8 mouse cellular contexts compared by ENCODE assay signal in the genomic region with DNA sequence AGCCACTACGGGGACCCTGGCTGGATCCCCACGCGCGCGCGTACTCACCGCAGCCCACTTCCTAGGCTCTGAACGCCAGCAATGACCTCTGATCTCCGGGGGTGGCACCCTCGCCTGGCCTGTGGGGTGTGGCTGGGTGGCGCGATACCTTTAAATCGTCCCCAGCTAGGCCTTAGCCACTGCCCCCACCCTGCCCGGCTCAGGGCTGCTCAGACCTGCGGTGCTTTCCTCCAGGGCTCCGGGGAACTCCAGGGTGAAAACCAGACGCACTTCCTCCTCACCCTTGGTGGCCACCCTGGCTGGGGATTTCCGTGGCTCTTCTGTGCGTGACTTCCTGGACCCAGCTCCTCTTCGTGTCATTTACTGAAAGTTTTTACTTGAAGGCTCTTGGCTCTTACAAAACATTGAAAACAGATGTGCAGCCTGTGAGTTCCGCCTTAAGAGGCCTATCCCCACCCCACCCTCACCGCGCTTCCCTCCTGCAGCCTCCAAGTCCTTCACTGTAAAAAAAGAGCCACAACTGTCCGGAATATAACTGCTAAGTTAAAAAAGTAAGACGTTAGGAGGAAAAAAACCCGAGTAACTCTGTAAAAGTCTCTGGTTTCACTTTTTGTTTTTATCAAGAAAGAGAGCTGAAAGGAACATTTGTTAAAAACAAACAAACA. TPM values are rescaled to one million over a fixed set of nuclear protein-coding genes. Genes with fewer than 3 reads are reported as not detected.
DNase-seq lines count a peak whose midpoint lies in the region; ATAC-seq lines count a peak whose summit lies in the region.

Birc3 (minus strand) TSS at position 412 of the 665 bp plus-strand sequence.

- DNase-seq in 3T3-L1 (ENCODE audit: low read depth, low spot score), result peak; percentile 82
- DNase-seq in adrenal gland, adult (ENCODE audit: inconsistent age in 2 of 2, low spot score in 1 of 2), result peak; percentile 85 to 96
- DNase-seq in neural tube, embryonic 11.5 days (ENCODE audit: low spot score), result peak; percentile 63
- peak; percentile 66 to 81 for DNase-seq in thymus, adult 18-20 months

- peaks cover 1% of the 10 kb centered on the region; the same call in 1 of the 2 replicates for H3K36me3 ChIP-seq in embryonic facial prominence, embryonic 15.5 days
- no peaks in the 10 kb centered on the region for H3K36me3 ChIP-seq in heart, embryonic 11.5 days (ENCODE audit: control insufficient read depth, insufficient read depth, low read length)
- H3K36me3 ChIP-seq in kidney, embryonic 14.5 days (ENCODE audit: control insufficient read depth, insufficient read depth, low read length), result no peaks in the 10 kb centered on the region
- no peaks in the 10 kb centered on the region for H3K36me3 ChIP-seq in liver, embryonic 16.5 days (ENCODE audit: control insufficient read depth, insufficient read depth)
- no peaks in the 10 kb centered on the region for H3K36me3 ChIP-seq in neural tube, embryonic 11.5 days (ENCODE audit: control insufficient read depth, insufficient read depth, low read length)

- peak within 1 kb of the TSS; percentile 78 for H3K4me2 ChIP-seq in embryonic facial prominence, embryonic 15.5 days (replicated peaks)
- peak within 1 kb of the TSS; percentile 73 for H3K4me2 ChIP-seq in heart, embryonic 11.5 days
- H3K4me2 ChIP-seq in kidney, embryonic 14.5 days (replicated peaks; ENCODE audit: low read depth, low read length), result peak within 1 kb of the TSS; percentile 82
- peak within 1 kb of the TSS; percentile 80 for H3K4me2 ChIP-seq in liver, embryonic 16.5 days (ENCODE audit: low read depth, low read length)
- H3K4me2 ChIP-seq in neural tube, embryonic 11.5 days (ENCODE audit: low read depth), result peak within 1 kb of the TSS; percentile 81

- H3K27me3 ChIP-seq in embryonic facial prominence, embryonic 15.5 days, result no peaks in the 10 kb centered on the region
- H3K27me3 ChIP-seq in heart, embryonic 11.5 days (ENCODE audit: control insufficient read depth, insufficient read depth, low read length), result no peaks in the 10 kb centered on the region
- no peaks in the 10 kb centered on the region for H3K27me3 ChIP-seq in kidney, embryonic 14.5 days (ENCODE audit: control insufficient read depth, insufficient read depth, low read length)
- no peaks in the 10 kb centered on the region for H3K27me3 ChIP-seq in liver, embryonic 16.5 days (ENCODE audit: control insufficient read depth, insufficient read depth, low read depth, low read length)
- H3K27me3 ChIP-seq in neural tube, embryonic 11.5 days (ENCODE audit: control insufficient read depth, insufficient read depth, low read length), result no peaks in the 10 kb centered on the region

- WGBS in embryonic facial prominence, embryonic 15.5 days, result under 1% methylated on average over 26 of the region's 26 CpGs
- 4% methylated on average over 26 of the region's 26 CpGs for WGBS in heart, embryonic 11.5 days (ENCODE audit: insufficient replicate concordance)
- WGBS in kidney, embryonic 14.5 days, result 5% methylated on average over 26 of the region's 26 CpGs
- under 1% methylated on average over 26 of the region's 26 CpGs for WGBS in liver, embryonic 16.5 days (ENCODE audit: insufficient replicate concordance)
- WGBS in neural tube, embryonic 11.5 days, result 8% methylated on average over 26 of the region's 26 CpGs

- no peaks in the 10 kb centered on the region for H3K9me3 ChIP-seq in embryonic facial prominence, embryonic 15.5 days (replicated peaks)
- H3K9me3 ChIP-seq in heart, embryonic 11.5 days (replicated peaks; ENCODE audit: control insufficient read depth, low read length), result no peaks in the 10 kb centered on the region
- no peaks in the 10 kb centered on the region for H3K9me3 ChIP-seq in kidney, embryonic 14.5 days (ENCODE audit: control insufficient read depth, low read length)
- H3K9me3 ChIP-seq in liver, embryonic 16.5 days (replicated peaks; ENCODE audit: control insufficient read depth, low read length), result no peaks in the 10 kb centered on the region
- no peaks in the 10 kb centered on the region for H3K9me3 ChIP-seq in neural tube, embryonic 11.5 days (ENCODE audit: control insufficient read depth, low read length)

- peak within 1 kb of the TSS; percentile 73 for H3K9ac ChIP-seq in embryonic facial prominence, embryonic 15.5 days
- peak within 1 kb of the TSS; percentile 77 for H3K9ac ChIP-seq in heart, embryonic 11.5 days (ENCODE audit: low read depth, low read length)
- peak within 1 kb of the TSS; percentile 78 for H3K9ac ChIP-seq in kidney, embryonic 14.5 days (ENCODE audit: low read depth, low read length)
- H3K9ac ChIP-seq in liver, embryonic 16.5 days (ENCODE audit: low read depth, low read length), result peak within 1 kb of the TSS; percentile 74
- peak within 1 kb of the TSS; percentile 75 for H3K9ac ChIP-seq in neural tube, embryonic 11.5 days (ENCODE audit: low read length)

- peak within 1 kb of the TSS; percentile 66 for H3K4me3 ChIP-seq in embryonic facial prominence, embryonic 15.5 days (replicated peaks)
- H3K4me3 ChIP-seq in heart, embryonic 11.5 days (ENCODE audit: low read depth, low read length), result peak within 1 kb of the TSS; percentile 67
- peak within 1 kb of the TSS; percentile 56 for H3K4me3 ChIP-seq in kidney, embryonic 14.5 days (ENCODE audit: low read length)
- H3K4me3 ChIP-seq in liver, embryonic 16.5 days (ENCODE audit: low read depth, low read length), result peak within 1 kb of the TSS; percentile 68
- H3K4me3 ChIP-seq in neural tube, embryonic 11.5 days (ENCODE audit: low read depth, low read length), result peak within 1 kb of the TSS; percentile 45

- ATAC-seq in embryonic facial prominence, embryonic 15.5 days (ENCODE audit: insufficient number of reproducible peaks, low FRiP score, low TSS enrichment, low read depth), result peak; percentile 83
- ATAC-seq in heart, embryonic 11.5 days (replicated peaks; ENCODE audit: insufficient number of reproducible peaks, low FRiP score, low TSS enrichment), result peak; percentile 89
- peak; percentile 90 for ATAC-seq in kidney, embryonic 14.5 days (ENCODE audit: low FRiP score, low TSS enrichment)
- ATAC-seq in liver, embryonic 16.5 days (ENCODE audit: low read depth), result peak; percentile 96
- ATAC-seq in neural tube, embryonic 11.5 days (ENCODE audit: insufficient read depth, low FRiP score, low TSS enrichment), result peak; percentile 71

- peak within 1 kb of the TSS; percentile 89 for H3K27ac ChIP-seq in embryonic facial prominence, embryonic 15.5 days (replicated peaks)
- peak within 1 kb of the TSS; percentile 57; the same call in 1 of the 2 replicates for H3K27ac ChIP-seq in heart, embryonic 11.5 days (ENCODE audit: low read depth, low read length)
- H3K27ac ChIP-seq in kidney, embryonic 14.5 days (ENCODE audit: low read depth, low read length), result peak within 1 kb of the TSS; percentile 71
- H3K27ac ChIP-seq in liver, embryonic 16.5 days (ENCODE audit: low read length), result peak within 1 kb of the TSS; percentile 87
- no peak within 1 kb of the TSS for H3K27ac ChIP-seq in neural tube, embryonic 11.5 days (ENCODE audit: low read depth, low read length)

- H3K4me1 ChIP-seq in embryonic facial prominence, embryonic 15.5 days, result peaks cover 9% of the 10 kb centered on the region
- H3K4me1 ChIP-seq in heart, embryonic 11.5 days (ENCODE audit: control insufficient read depth, insufficient read depth, low read length), result no peaks in the 10 kb centered on the region
- no peaks in the 10 kb centered on the region for H3K4me1 ChIP-seq in kidney, embryonic 14.5 days (ENCODE audit: control insufficient read depth, insufficient read depth, low read length)
- H3K4me1 ChIP-seq in liver, embryonic 16.5 days (ENCODE audit: control insufficient read depth, low read depth, low read length), result peaks cover 18% of the 10 kb centered on the region
- H3K4me1 ChIP-seq in neural tube, embryonic 11.5 days (ENCODE audit: control insufficient read depth, insufficient read depth, low read length), result no peaks in the 10 kb centered on the region

RNA-seq across cellular contexts. Expression of gene Birc3, which starts in this region (rescaled TPM):
- 15.2 and 17.0 TPM in 2 replicates for polyA plus RNA-seq in embryonic facial prominence, embryonic 15.5 days (2015; fragmentation: Nextera tagmentation; extraction: Ambion mirVana)
- polyA plus RNA-seq in heart, embryonic 11.5 days (2014; fragmentation: Nextera tagmentation; extraction: Ambion mirVana), result 4.2 and 4.4 TPM in 2 replicates
- 3.7 and 6.5 TPM in 2 replicates for polyA plus RNA-seq in kidney, embryonic 14.5 days (2014; fragmentation: Nextera tagmentation; extraction: Ambion mirVana)
- 6.0 and 7.4 TPM in 2 replicates for polyA plus RNA-seq in liver, embryonic 16.5 days (2015; fragmentation: Nextera tagmentation; extraction: Ambion mirVana)
- polyA plus RNA-seq in neural tube, embryonic 11.5 days (2014; fragmentation: Nextera tagmentation; extraction: Ambion mirVana), result 2.8 and 4.0 TPM in 2 replicates
